In the genomic region with DNA sequence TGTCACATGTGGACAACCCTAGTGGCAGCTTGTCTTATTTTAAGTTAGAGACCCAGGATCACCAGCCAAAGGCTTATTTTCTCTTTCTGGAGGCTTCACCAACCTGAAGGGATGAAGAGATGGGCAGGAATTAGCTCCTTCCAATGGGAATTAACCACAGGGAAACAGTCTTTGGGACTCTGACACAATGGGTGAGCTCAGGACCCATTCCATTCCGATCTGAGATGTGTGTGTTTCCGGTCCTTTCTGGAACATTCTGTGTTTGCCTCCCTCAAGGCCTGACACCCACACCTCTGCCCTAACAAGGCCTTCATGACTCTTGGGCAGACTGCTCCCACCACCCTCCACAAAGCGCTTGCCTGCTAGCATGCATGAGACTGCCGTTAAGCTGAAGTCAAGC, we compare ENCODE assay signal across 8 mouse cellular contexts. TPM values are rescaled to one million over a fixed set of nuclear protein-coding genes. Genes with fewer than 3 reads are reported as not detected.
A peak's percentile ranks its signal among the peaks of the same experiment; 100 is the strongest.
DNase-seq lines count a peak whose midpoint lies in the region; ATAC-seq and TF ChIP-seq lines count a peak whose summit lies in the region.

Gene Parp16, plus strand, starts transcription at position 301 of the 400 bp plus-strand sequence.

- TF ChIP-seq EP300 in heart, adult 2 months (IDR thresholded peaks at IDR 0.05; ENCODE audit: insufficient read depth, low read depth, low read length) = no peak
- no peak for TF ChIP-seq EP300 in ES-Bruce4 (IDR thresholded peaks at IDR 0.05; ENCODE audit: insufficient read depth, low read depth, low read length)

- no peaks in the 10 kb centered on the region for H3K9me3 ChIP-seq in ES-Bruce4 (replicated peaks; ENCODE audit: control insufficient read depth, insufficient read depth, low read length, poor library complexity, severe bottlenecking)
- H3K9me3 ChIP-seq in forebrain, embryonic 13.5 days (replicated peaks) = no peaks in the 10 kb centered on the region
- H3K9me3 ChIP-seq in liver, embryonic 13.5 days (replicated peaks) = no peaks in the 10 kb centered on the region

- H3K9ac ChIP-seq in heart, adult 2 months (ENCODE audit: low read depth, low read length) = peak within 1 kb of the TSS; percentile 71
- H3K9ac ChIP-seq in ES-Bruce4 (ENCODE audit: low read depth, poor library complexity, severe bottlenecking) = no peak within 1 kb of the TSS; the same call in 1 of the 2 replicates
- peak within 1 kb of the TSS; percentile 40 for H3K9ac ChIP-seq in forebrain, embryonic 13.5 days
- peak within 1 kb of the TSS; percentile 57 for H3K9ac ChIP-seq in liver, embryonic 13.5 days

- peak within 1 kb of the TSS; percentile 34 for H3K4me2 ChIP-seq in forebrain, embryonic 13.5 days
- H3K4me2 ChIP-seq in liver, embryonic 13.5 days = peak within 1 kb of the TSS; percentile 28

- peak within 1 kb of the TSS; percentile 26; the same call in 1 of the 2 replicates for H3K4me3 ChIP-seq in heart, adult 2 months
- H3K4me3 ChIP-seq in ES-Bruce4 (ENCODE audit: low read depth, low read length) = no peak within 1 kb of the TSS
- H3K4me3 ChIP-seq in forebrain, embryonic 13.5 days = no peak within 1 kb of the TSS
- H3K4me3 ChIP-seq in liver, embryonic 13.5 days (replicated peaks) = no peak within 1 kb of the TSS

- H3K27me3 ChIP-seq in heart, adult 2 months (ENCODE audit: control insufficient read depth, insufficient read depth, low read length) = no peaks in the 10 kb centered on the region
- H3K27me3 ChIP-seq in ES-Bruce4 (ENCODE audit: control insufficient read depth, insufficient read depth, low read length, poor library complexity, severe bottlenecking) = no peaks in the 10 kb centered on the region
- H3K27me3 ChIP-seq in forebrain, embryonic 13.5 days = no peaks in the 10 kb centered on the region
- H3K27me3 ChIP-seq in liver, embryonic 13.5 days = no peaks in the 10 kb centered on the region

- H3K79me2 ChIP-seq in heart, adult 2 months (replicated peaks; ENCODE audit: control insufficient read depth, insufficient read depth, low read length) = no peaks in the 10 kb centered on the region

- peaks cover 22% of the 10 kb centered on the region for H3K4me1 ChIP-seq in heart, adult 2 months (ENCODE audit: control insufficient read depth, insufficient read depth, low read length)
- peaks cover 17% of the 10 kb centered on the region for H3K4me1 ChIP-seq in ES-Bruce4 (ENCODE audit: control insufficient read depth, insufficient read depth, low read length)
- peaks cover 36% of the 10 kb centered on the region for H3K4me1 ChIP-seq in forebrain, embryonic 13.5 days
- H3K4me1 ChIP-seq in liver, embryonic 13.5 days (replicated peaks) = peaks cover 84% of the 10 kb centered on the region

- no peak for ATAC-seq in forebrain, embryonic 13.5 days
- ATAC-seq in liver, embryonic 13.5 days (ENCODE audit: low read depth) = no peak

- peaks cover 6% of the 10 kb centered on the region for H3K36me3 ChIP-seq in heart, adult 2 months (ENCODE audit: control insufficient read depth, insufficient read depth, low read length)
- no peaks in the 10 kb centered on the region for H3K36me3 ChIP-seq in ES-Bruce4 (ENCODE audit: control insufficient read depth, insufficient read depth, low read length, poor library complexity, severe bottlenecking)
- H3K36me3 ChIP-seq in forebrain, embryonic 13.5 days (ENCODE audit: poor library complexity, severe bottlenecking) = no peaks in the 10 kb centered on the region
- no peaks in the 10 kb centered on the region for H3K36me3 ChIP-seq in liver, embryonic 13.5 days

- no peak for TF ChIP-seq CTCF in heart, adult 2 months (IDR thresholded peaks at IDR 0.05)
- TF ChIP-seq CTCF in ES-Bruce4 (IDR thresholded peaks at IDR 0.05; ENCODE audit: low read depth, low read length) = no peak

- peak within 1 kb of the TSS; percentile 97 for H3K27ac ChIP-seq in heart, adult 2 months
- H3K27ac ChIP-seq in ES-Bruce4 (ENCODE audit: insufficient read depth, low read length) = peak within 1 kb of the TSS; percentile 30; the same call in 1 of the 2 replicates
- peak within 1 kb of the TSS; percentile 92 for H3K27ac ChIP-seq in forebrain, embryonic 13.5 days
- peak within 1 kb of the TSS; percentile 96 for H3K27ac ChIP-seq in liver, embryonic 13.5 days

- intact Hi-C loops in heart, adult 2 months (cut with DNase I) = loop anchor here (2.0 to 10.0 kb wide), 2 partner anchors 20 to 460 kb away; partner anchors contain the start of gene Rab11a

- DNase-seq in heart, adult 2 months = no peak
- DNase-seq in heart, adult 8-10 months (ENCODE audit: low spot score) = no peak
- no peak for DNase-seq in liver, embryonic 13.5 days
- DNase-seq in left cerebral cortex, adult 11 months (ENCODE audit: low spot score) = no peak
- DNase-seq in spleen, postnatal 4 days (ENCODE audit: low spot score in 2 of 2) = no peak
- no peak for DNase-seq in cerebellum, postnatal 25 days

- no peak for TF ChIP-seq POLR2A in heart, adult 2 months (IDR thresholded peaks at IDR 0.05; ENCODE audit: insufficient read depth, low read depth, low read length)
- TF ChIP-seq POLR2A in ES-Bruce4 (IDR thresholded peaks at IDR 0.05; ENCODE audit: insufficient read depth, low read length) = no peak

- WGBS in heart, adult 2 months = 53% methylated on average over 4 of the region's 4 CpGs
- WGBS in forebrain, embryonic 13.5 days = 82% methylated on average over 4 of the region's 4 CpGs
- WGBS in liver, embryonic 13.5 days (ENCODE audit: insufficient replicate concordance) = 76% methylated on average over 4 of the region's 4 CpGs

RNA-seq across cellular contexts. Expression of gene Parp16, which starts in this region (rescaled TPM):
- total RNA-seq in heart, adult 2 months (2021) = 1 to 10 TPM; 2.6 to 3.1 TPM
- 3.7 and 4.8 TPM in 2 replicates for polyA plus RNA-seq in heart, adult 2 months (2012; rRNA removed)
- total RNA-seq in heart, adult 8-10 months (2022) = 1 to 10 TPM; 3.4 to 4.5 (median 3.7) TPM
- 5.7 and 7.1 TPM in 2 replicates for polyA plus RNA-seq in ES-Bruce4 (2011; ENCODE audit: insufficient read depth, insufficient read length, low read depth, missing spikeins)
- 5.1 and 6.1 TPM in 2 replicates for polyA plus RNA-seq in forebrain, embryonic 13.5 days (2015; fragmentation: Nextera tagmentation; extraction: Ambion mirVana)
- 8.2 and 9.2 TPM in 2 replicates for polyA plus RNA-seq in liver, embryonic 13.5 days (2015; fragmentation: Nextera tagmentation; extraction: Ambion mirVana)

Comparison
In these comparisons a context has a peak if more than half of its experiments do, and no peak if none do; other contexts are left out.
1. H3K27ac ChIP-seq: peak in every context shown above with its lines; median percentile 97 in heart, adult 2 months; 96 in liver, embryonic 13.5 days; 92 in forebrain, embryonic 13.5 days; 30 in ES-Bruce4.